Mouse (Mus musculus): ENCODE data around the gene Mknk1. TPM values are rescaled to one million over a fixed set of nuclear protein-coding genes. Genes with fewer than 3 reads are reported as not detected.

The Mknk1 gene
- polyA plus RNA-seq (2014; fragmentation: Nextera tagmentation; extraction: Ambion mirVana), result 21.9 and 25.8 TPM in 2 replicates

DNA sequence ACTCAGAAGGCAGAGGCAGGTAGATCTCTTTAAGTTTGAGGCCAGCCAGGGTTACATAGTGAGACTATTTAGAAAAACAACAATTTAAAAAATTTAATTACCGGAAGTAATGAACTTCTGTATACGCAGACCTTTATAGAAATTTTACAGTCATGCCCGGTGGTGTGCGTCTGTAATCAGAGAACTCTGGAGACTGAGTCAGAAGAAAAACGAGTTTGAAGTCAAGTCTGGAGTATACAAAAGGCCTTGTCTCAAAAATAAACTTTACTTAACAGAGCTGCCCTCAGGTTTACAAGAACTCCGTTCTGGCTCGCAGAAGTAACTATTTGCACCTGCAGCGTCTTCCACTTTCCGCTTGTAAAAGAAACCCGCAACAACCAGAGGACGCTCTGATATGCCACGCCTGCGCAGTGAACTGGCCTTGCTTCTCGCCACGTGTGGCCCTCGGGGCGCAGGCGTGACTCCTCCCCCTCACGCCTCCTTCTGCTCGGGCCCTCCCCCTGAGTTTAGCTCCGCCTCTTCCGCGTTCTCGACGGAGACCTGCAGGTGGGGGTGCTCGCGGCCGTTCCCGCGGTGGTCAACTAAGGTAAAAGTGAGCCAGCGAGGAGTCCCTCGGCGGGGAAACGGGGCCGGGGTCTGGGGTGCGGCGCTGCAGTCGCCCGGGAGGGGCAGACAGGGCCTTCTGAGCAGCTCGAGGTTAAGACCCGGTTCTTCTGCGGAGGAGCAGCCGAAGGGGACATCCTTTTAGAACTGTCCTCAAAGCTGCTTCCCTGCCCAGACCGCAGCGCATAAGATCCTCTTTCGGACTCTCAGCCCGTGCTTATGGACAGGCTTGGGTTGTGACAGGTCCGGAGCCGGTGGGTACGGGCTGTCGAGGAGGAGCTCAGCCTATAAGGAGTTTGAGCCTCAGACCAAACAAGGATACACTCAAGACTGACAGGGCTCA, at the start of gene Mknk1:
Gene Mknk1, plus strand, starts transcription at position 503 of the 946 bp plus-strand sequence.
- Histone ChIP-seq H3K4me2 (ENCODE audit: low read depth, low read length, severe bottlenecking) (peak within 1 kb of the TSS; percentile 67), H3K36me3 (ENCODE audit: control insufficient read depth, insufficient read depth, low read length) (no peaks in the 10 kb centered on the region), H3K27ac (ENCODE audit: low read depth, low read length) (no peak within 1 kb of the TSS), H3K27me3 (ENCODE audit: control insufficient read depth, insufficient read depth, low read length) (no peaks in the 10 kb centered on the region), H3K9ac (ENCODE audit: low read length) (peak within 1 kb of the TSS; percentile 62), H3K4me1 (replicated peaks; ENCODE audit: control insufficient read depth, insufficient read depth, low read length) (peaks cover 2% of the 10 kb centered on the region; the same call in 1 of the 2 replicates), H3K9me3 (ENCODE audit: control insufficient read depth, low read length) (no peaks in the 10 kb centered on the region), H3K4me3 (ENCODE audit: low read depth, low read length) (peak within 1 kb of the TSS; percentile 66)
- WGBS, result 3% methylated on average over 51 of the region's 51 CpGs
- ATAC-seq (replicated peaks; ENCODE audit: low FRiP score), result peak; percentile 97
- DNase-seq (ENCODE audit: low spot score), result peak; percentile 96

DNA sequence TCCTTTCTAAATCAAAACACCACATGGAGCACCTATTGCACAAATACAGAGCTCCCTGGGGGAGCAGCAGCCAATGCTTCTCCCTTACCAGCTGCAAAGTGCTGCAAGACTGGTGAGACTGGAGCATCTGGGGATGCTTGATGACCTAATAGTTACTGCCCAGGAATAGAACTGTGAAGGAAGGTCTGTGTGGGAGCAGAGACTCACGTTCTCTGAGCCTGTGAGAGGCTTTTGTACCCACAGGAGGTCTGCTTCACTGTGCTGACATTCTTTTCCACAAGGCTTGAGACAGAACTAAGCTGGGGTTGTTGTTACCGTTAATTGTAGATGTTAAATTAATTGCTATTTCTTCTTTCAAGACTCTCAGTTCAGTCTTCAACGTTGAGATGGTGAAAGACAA, 48.1 kb upstream of the Mknk1 start:
- Histone ChIP-seq H3K36me3 (ENCODE audit: control insufficient read depth, insufficient read depth, low read length) (peaks cover 3% of the 10 kb centered on the region; the same call in 1 of the 2 replicates), H3K9me3 (ENCODE audit: control insufficient read depth, low read length) (no peaks in the 10 kb centered on the region), H3K27me3 (ENCODE audit: control insufficient read depth, insufficient read depth, low read length) (no peaks in the 10 kb centered on the region), H3K4me1 (replicated peaks; ENCODE audit: control insufficient read depth, insufficient read depth, low read length) (no peaks in the 10 kb centered on the region), H3K27ac (ENCODE audit: low read depth, low read length) (no peak overlapping the region), H3K4me3 (ENCODE audit: low read depth, low read length) (no peak overlapping the region), H3K9ac (ENCODE audit: low read length) (no peak overlapping the region), H3K4me2 (ENCODE audit: low read depth, low read length, severe bottlenecking) (no peak overlapping the region)
- DNase-seq (ENCODE audit: low spot score) (no peak), ATAC-seq (replicated peaks; ENCODE audit: low FRiP score) (no peak)
- WGBS, result 78% methylated on average over 3 of the region's 3 CpGs

DNA sequence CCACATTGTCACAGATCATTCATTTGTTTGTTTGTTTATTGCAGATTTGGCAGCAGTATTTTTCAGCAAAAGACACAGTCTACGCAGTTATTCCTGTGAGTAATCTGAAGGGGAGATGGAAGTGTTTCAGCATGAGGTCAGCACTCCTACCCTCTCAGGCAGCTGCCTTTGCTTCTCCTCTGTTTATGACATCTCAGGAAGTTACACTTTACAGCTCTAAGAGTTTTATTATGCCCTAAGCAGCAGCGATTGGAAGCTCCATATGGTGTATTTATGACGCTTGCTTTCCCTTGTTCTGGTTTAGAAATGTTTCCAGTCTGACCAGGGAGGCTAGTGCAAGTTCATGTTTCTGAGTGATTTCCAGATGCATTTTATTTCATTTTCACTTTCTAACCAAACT, 43.6 kb upstream of the Mknk1 start:
- H3K4me1 ChIP-seq (replicated peaks; ENCODE audit: control insufficient read depth, insufficient read depth, low read length), result no peaks in the 10 kb centered on the region
- H3K27me3 ChIP-seq (ENCODE audit: control insufficient read depth, insufficient read depth, low read length), result no peaks in the 10 kb centered on the region
- H3K9me3 ChIP-seq (ENCODE audit: control insufficient read depth, low read length), result no peaks in the 10 kb centered on the region
- WGBS, result 90% methylated on average over 3 of the region's 3 CpGs
- H3K36me3 ChIP-seq (ENCODE audit: control insufficient read depth, insufficient read depth, low read length), result peaks cover 3% of the 10 kb centered on the region; the same call in 1 of the 2 replicates
- no peak overlapping the region for H3K4me3 ChIP-seq (ENCODE audit: low read depth, low read length)
- no peak for ATAC-seq (replicated peaks; ENCODE audit: low FRiP score)
- no peak overlapping the region for H3K4me2 ChIP-seq (ENCODE audit: low read depth, low read length, severe bottlenecking)
- H3K9ac ChIP-seq (ENCODE audit: low read length), result no peak overlapping the region
- H3K27ac ChIP-seq (ENCODE audit: low read depth, low read length), result no peak overlapping the region
- no peak for DNase-seq (ENCODE audit: low spot score)

GRCm38 (mm10) chr4:115799981-115800380, 39.0 kb upstream of the Mknk1 start:
- ATAC-seq (replicated peaks; ENCODE audit: low FRiP score), result no peak
- DNase-seq (ENCODE audit: low spot score), result no peak
- Histone ChIP-seq H3K9ac (ENCODE audit: low read length) (no peak overlapping the region), H3K4me2 (ENCODE audit: low read depth, low read length, severe bottlenecking) (no peak overlapping the region), H3K27ac (ENCODE audit: low read depth, low read length) (no peak overlapping the region), H3K27me3 (ENCODE audit: control insufficient read depth, insufficient read depth, low read length) (no peaks in the 10 kb centered on the region), H3K36me3 (ENCODE audit: control insufficient read depth, insufficient read depth, low read length) (no peaks in the 10 kb centered on the region; the same call in 1 of the 2 replicates), H3K4me1 (replicated peaks; ENCODE audit: control insufficient read depth, insufficient read depth, low read length) (no peaks in the 10 kb centered on the region), H3K9me3 (ENCODE audit: control insufficient read depth, low read length) (no peaks in the 10 kb centered on the region), H3K4me3 (ENCODE audit: low read depth, low read length) (no peak overlapping the region)
- WGBS, result 94% methylated on average over 3 of the region's 3 CpGs

- no peaks in the 10 kb centered on the region for H3K4me1 ChIP-seq (replicated peaks; ENCODE audit: control insufficient read depth, insufficient read depth, low read length)
- WGBS, result 84% methylated on average over 4 of the region's 4 CpGs
- no peak overlapping the region for H3K9ac ChIP-seq (ENCODE audit: low read length)
- H3K27ac ChIP-seq (ENCODE audit: low read depth, low read length), result no peak overlapping the region
- no peak overlapping the region for H3K4me3 ChIP-seq (ENCODE audit: low read depth, low read length)
- H3K9me3 ChIP-seq (ENCODE audit: control insufficient read depth, low read length), result no peaks in the 10 kb centered on the region
- H3K27me3 ChIP-seq (ENCODE audit: control insufficient read depth, insufficient read depth, low read length), result no peaks in the 10 kb centered on the region
- DNase-seq (ENCODE audit: low spot score) (no peak), ATAC-seq (replicated peaks; ENCODE audit: low FRiP score) (no peak)
- H3K4me2 ChIP-seq (ENCODE audit: low read depth, low read length, severe bottlenecking), result no peak overlapping the region
- peaks cover 2% of the 10 kb centered on the region; the same call in 1 of the 2 replicates for H3K36me3 ChIP-seq (ENCODE audit: control insufficient read depth, insufficient read depth, low read length)
Observed at GRCm38 (mm10) chr4:115812326-115812725, 26.7 kb upstream of the Mknk1 start.

GRCm38 (mm10) chr4:115815606-115816005, 23.4 kb upstream of the Mknk1 start:
- Histone ChIP-seq H3K27ac (ENCODE audit: low read depth, low read length) (no peak overlapping the region), H3K36me3 (ENCODE audit: control insufficient read depth, insufficient read depth, low read length) (peaks cover 2% of the 10 kb centered on the region; the same call in 1 of the 2 replicates), H3K9ac (ENCODE audit: low read length) (no peak overlapping the region), H3K4me1 (replicated peaks; ENCODE audit: control insufficient read depth, insufficient read depth, low read length) (no peaks in the 10 kb centered on the region), H3K27me3 (ENCODE audit: control insufficient read depth, insufficient read depth, low read length) (no peaks in the 10 kb centered on the region), H3K4me2 (ENCODE audit: low read depth, low read length, severe bottlenecking) (no peak overlapping the region), H3K9me3 (ENCODE audit: control insufficient read depth, low read length) (no peaks in the 10 kb centered on the region), H3K4me3 (ENCODE audit: low read depth, low read length) (no peak overlapping the region)
- 90% methylated on average over 5 of the region's 5 CpGs for WGBS
- DNase-seq (ENCODE audit: low spot score) (no peak), ATAC-seq (replicated peaks; ENCODE audit: low FRiP score) (no peak)

DNA sequence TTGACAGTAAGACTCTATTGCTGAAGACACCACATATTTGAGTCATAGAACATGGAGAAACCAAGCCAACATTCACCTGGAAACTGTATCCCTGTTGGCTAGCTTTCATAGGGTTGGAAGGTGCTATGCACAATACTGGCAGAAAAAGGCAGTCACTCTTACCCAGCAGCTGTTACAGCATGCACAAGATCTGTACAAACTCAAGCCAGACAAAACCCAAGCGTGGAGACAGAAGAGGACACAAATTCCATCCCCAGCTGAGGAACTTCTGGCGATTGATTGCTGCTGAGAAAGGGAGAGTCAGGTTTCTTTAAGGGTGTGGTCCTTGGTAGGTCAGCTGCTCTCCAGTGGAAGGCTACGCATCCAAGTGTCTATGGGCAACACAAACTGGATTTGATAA, 18.8 kb upstream of the Mknk1 start:
- DNase-seq (ENCODE audit: low spot score), result no peak
- Histone ChIP-seq H3K4me2 (ENCODE audit: low read depth, low read length, severe bottlenecking) (no peak overlapping the region), H3K27me3 (ENCODE audit: control insufficient read depth, insufficient read depth, low read length) (no peaks in the 10 kb centered on the region), H3K9ac (ENCODE audit: low read length) (no peak overlapping the region), H3K4me3 (ENCODE audit: low read depth, low read length) (no peak overlapping the region), H3K27ac (ENCODE audit: low read depth, low read length) (no peak overlapping the region), H3K36me3 (ENCODE audit: control insufficient read depth, insufficient read depth, low read length) (peaks cover 2% of the 10 kb centered on the region; the same call in 1 of the 2 replicates), H3K9me3 (ENCODE audit: control insufficient read depth, low read length) (no peaks in the 10 kb centered on the region), H3K4me1 (replicated peaks; ENCODE audit: control insufficient read depth, insufficient read depth, low read length) (no peaks in the 10 kb centered on the region)
- WGBS, result 77% methylated on average over 3 of the region's 3 CpGs
- ATAC-seq (replicated peaks; ENCODE audit: low FRiP score), result no peak

GRCm38 (mm10) chr4:115820944-115821343, 18.1 kb upstream of the Mknk1 start:
- Histone ChIP-seq H3K27me3 (ENCODE audit: control insufficient read depth, insufficient read depth, low read length) (no peaks in the 10 kb centered on the region), H3K9ac (ENCODE audit: low read length) (no peak overlapping the region), H3K27ac (ENCODE audit: low read depth, low read length) (no peak overlapping the region), H3K4me1 (replicated peaks; ENCODE audit: control insufficient read depth, insufficient read depth, low read length) (no peaks in the 10 kb centered on the region), H3K36me3 (ENCODE audit: control insufficient read depth, insufficient read depth, low read length) (no peaks in the 10 kb centered on the region), H3K4me2 (ENCODE audit: low read depth, low read length, severe bottlenecking) (no peak overlapping the region), H3K4me3 (ENCODE audit: low read depth, low read length) (no peak overlapping the region), H3K9me3 (ENCODE audit: control insufficient read depth, low read length) (no peaks in the 10 kb centered on the region)
- WGBS, result 71% methylated on average over 3 of the region's 3 CpGs
- no peak for DNase-seq (ENCODE audit: low spot score)
- ATAC-seq (replicated peaks; ENCODE audit: low FRiP score), result no peak
